8 mouse cellular contexts compared by ENCODE assay signal in the genomic region with DNA sequence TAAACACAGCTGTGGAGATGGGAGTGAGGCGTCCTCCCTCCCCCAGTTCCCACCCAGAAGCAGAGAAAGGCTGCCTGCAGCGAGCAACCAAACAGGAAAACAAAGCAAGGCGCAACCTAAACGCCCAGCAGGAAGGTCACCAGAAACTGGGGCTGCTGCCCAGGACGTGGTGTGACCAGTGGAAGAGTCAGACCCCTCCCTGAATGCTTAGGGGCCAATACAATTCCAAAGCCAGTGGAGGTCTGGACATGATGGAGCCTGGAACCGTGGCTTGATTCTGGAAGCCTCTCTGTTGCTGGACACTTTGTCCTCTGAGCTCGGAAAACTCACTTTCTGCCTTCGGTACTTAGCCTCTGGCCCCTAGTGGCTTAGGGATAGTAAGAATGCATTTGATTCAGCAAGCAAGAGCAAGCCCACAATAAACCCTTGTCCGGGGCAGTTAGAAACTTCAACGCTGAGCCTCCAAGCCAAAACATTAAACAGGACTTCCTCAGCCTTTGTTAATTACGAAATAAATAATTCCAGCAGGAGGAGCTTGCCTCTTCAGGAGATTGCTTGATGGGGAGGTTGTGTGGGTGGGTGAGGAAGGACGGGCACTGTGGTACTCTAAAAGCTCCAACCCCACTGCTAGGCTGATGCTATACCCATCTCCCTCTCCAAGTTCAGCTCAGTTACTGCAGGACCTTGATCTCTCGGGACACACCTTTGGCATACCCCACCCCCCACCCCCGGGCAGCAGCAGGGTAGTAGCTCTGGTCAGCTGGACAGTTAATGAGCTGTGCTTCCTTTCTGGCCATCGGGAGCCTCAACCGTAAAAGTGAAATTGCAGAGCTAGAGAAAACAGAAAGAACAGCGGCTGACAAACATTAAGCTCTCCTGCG. TPM values are rescaled to one million over a fixed set of nuclear protein-coding genes. Genes with fewer than 3 reads are reported as not detected.
A peak's percentile ranks its signal among the peaks of the same experiment; 100 is the strongest.
DNase-seq lines count a peak whose midpoint lies in the region; ATAC-seq lines count a peak whose summit lies in the region.

No protein-coding gene starts in this region.

- peak overlapping the region; percentile 38; the same call in 1 of the 2 replicates for H3K27ac ChIP-seq in forebrain, embryonic 11.5 days (ENCODE audit: low read depth, low read length)

- WGBS in forebrain, embryonic 11.5 days: 13% methylated on average over 18 of the region's 18 CpGs

- H3K27me3 ChIP-seq in forebrain, embryonic 11.5 days (ENCODE audit: control insufficient read depth, insufficient read depth, low read length): no peaks in the 10 kb centered on the region

- peak; percentile 36 for DNase-seq in right cerebral cortex, postnatal 25 days
- no peak for DNase-seq in right cerebral cortex, postnatal 4 days
- no peak for DNase-seq in forebrain, embryonic 11.5 days (ENCODE audit: low spot score)
- peak; percentile 77 to 84 for DNase-seq in heart, postnatal 14 days
- peak; percentile 75 to 86 for DNase-seq in kidney, postnatal 36 days
- DNase-seq in yolk sac, embryonic 10.5 days (ENCODE audit: low spot score): peak; percentile 62

- no peak overlapping the region for H3K4me3 ChIP-seq in forebrain, embryonic 11.5 days (ENCODE audit: low read depth, low read length)

- ATAC-seq in forebrain, embryonic 11.5 days (replicated peaks; ENCODE audit: low FRiP score): no peak
- peak; percentile 27; the same call in 1 of the 2 replicates for ATAC-seq in megakaryocyte, adult 5-6 weeks (ENCODE audit: poor library complexity, severe bottlenecking)
- no peak for ATAC-seq in megakaryocyte-erythroid progenitor cell, adult 5-6 weeks (replicated peaks; ENCODE audit: low FRiP score, low TSS enrichment, poor library complexity, severe bottlenecking)

- no peaks in the 10 kb centered on the region for H3K9me3 ChIP-seq in forebrain, embryonic 11.5 days (ENCODE audit: control insufficient read depth, low read length)

- H3K4me2 ChIP-seq in forebrain, embryonic 11.5 days (ENCODE audit: low read depth, low read length, severe bottlenecking): no peak overlapping the region

- H3K36me3 ChIP-seq in forebrain, embryonic 11.5 days (ENCODE audit: control insufficient read depth, insufficient read depth, low read length): no peaks in the 10 kb centered on the region

- H3K4me1 ChIP-seq in forebrain, embryonic 11.5 days (replicated peaks; ENCODE audit: control insufficient read depth, insufficient read depth, low read length): 0 out of 2 replicates have a peak, but pooled peaks cover 2% of the 10 kb centered on the region

- 0 out of 2 replicates have a peak overlapping the region, but pooled peaks have one; percentile 6 for H3K9ac ChIP-seq in forebrain, embryonic 11.5 days (ENCODE audit: low read length)

- intact Hi-C loops in heart, postnatal 14 days (cut with DNase I): loop anchor here (1.0 kb wide), 1 partner anchor 15 kb away; a partner anchor contains a TSS

RNA-seq across cellular contexts. Expression of a gene that starts 5.0 kb away (rescaled TPM):
- 10.5 and 12.8 TPM in 2 replicates for polyA plus RNA-seq in forebrain, embryonic 11.5 days (2014; fragmentation: Nextera tagmentation; extraction: Ambion mirVana)
- total RNA-seq in heart, postnatal 14 days (2021): 10 to 100 TPM; 24.0 to 27.5 TPM
- 20.0 and 20.8 TPM in 2 replicates for total RNA-seq in megakaryocyte, adult 5-6 weeks (2015)
- 20.0 and 20.1 TPM in 2 replicates for total RNA-seq in megakaryocyte, adult 5-6 weeks (2017)
- 18.2 and 20.6 TPM in 2 replicates for total RNA-seq in megakaryocyte-erythroid progenitor cell, adult 5-6 weeks (2014; fragmentation: Nextera tagmentation)
- 13.8 and 20.3 TPM in 2 replicates for total RNA-seq in megakaryocyte-erythroid progenitor cell, adult 5-6 weeks (2017)

RNA-seq across cellular contexts. Expression of a gene that starts 14.6 kb away (rescaled TPM):
- 59.4 and 64.3 TPM in 2 replicates for polyA plus RNA-seq in forebrain, embryonic 11.5 days (2014; fragmentation: Nextera tagmentation; extraction: Ambion mirVana)
- total RNA-seq in heart, postnatal 14 days (2021): 100 to 1,000 TPM; 149 to 167 TPM
- not detected in 2 replicates for total RNA-seq in megakaryocyte, adult 5-6 weeks (2015)
- total RNA-seq in megakaryocyte, adult 5-6 weeks (2017): not detected in 2 replicates
- total RNA-seq in megakaryocyte-erythroid progenitor cell, adult 5-6 weeks (2014; fragmentation: Nextera tagmentation): not detected in 2 replicates
- not detected in 2 replicates for total RNA-seq in megakaryocyte-erythroid progenitor cell, adult 5-6 weeks (2017)

RNA-seq across cellular contexts. Expression of a gene that starts 22.3 kb away (rescaled TPM):
- 119 TPM in 2 replicates for polyA plus RNA-seq in forebrain, embryonic 11.5 days (2014; fragmentation: Nextera tagmentation; extraction: Ambion mirVana)
- total RNA-seq in heart, postnatal 14 days (2021): 10 to 100 TPM; 76.4 to 81.0 TPM
- total RNA-seq in megakaryocyte, adult 5-6 weeks (2015): 169 and 184 TPM in 2 replicates
- total RNA-seq in megakaryocyte, adult 5-6 weeks (2017): 54.6 and 55.7 TPM in 2 replicates
- 112 and 137 TPM in 2 replicates for total RNA-seq in megakaryocyte-erythroid progenitor cell, adult 5-6 weeks (2014; fragmentation: Nextera tagmentation)
- total RNA-seq in megakaryocyte-erythroid progenitor cell, adult 5-6 weeks (2017): 44.7 and 71.5 TPM in 2 replicates

RNA-seq across cellular contexts. Expression of a gene that starts 29.1 kb away (rescaled TPM):
- 5.3 and 7.6 TPM in 2 replicates for polyA plus RNA-seq in forebrain, embryonic 11.5 days (2014; fragmentation: Nextera tagmentation; extraction: Ambion mirVana)
- total RNA-seq in heart, postnatal 14 days (2021): 10 to 100 TPM in 1 of 2 experiments, 1 to 10 TPM in 1; 7.0 to 11.7 TPM
- 0.27 TPM in 1 of 2 replicates, not detected in the other for total RNA-seq in megakaryocyte, adult 5-6 weeks (2015)
- 0.15 TPM in 1 of 2 replicates, not detected in the other for total RNA-seq in megakaryocyte, adult 5-6 weeks (2017)
- total RNA-seq in megakaryocyte-erythroid progenitor cell, adult 5-6 weeks (2014; fragmentation: Nextera tagmentation): 0.25 and 1.4 TPM in 2 replicates
- total RNA-seq in megakaryocyte-erythroid progenitor cell, adult 5-6 weeks (2017): 0.05 and 0.30 TPM in 2 replicates

RNA-seq across cellular contexts. Expression of a gene that starts 47.6 kb away (rescaled TPM):
- 1.3 and 2.0 TPM in 2 replicates for polyA plus RNA-seq in forebrain, embryonic 11.5 days (2014; fragmentation: Nextera tagmentation; extraction: Ambion mirVana)
- total RNA-seq in heart, postnatal 14 days (2021): under 1 TPM; 0.24 to 0.39 TPM
- total RNA-seq in megakaryocyte, adult 5-6 weeks (2015): 1.2 and 1.6 TPM in 2 replicates
- 1.7 TPM in 2 replicates for total RNA-seq in megakaryocyte, adult 5-6 weeks (2017)
- total RNA-seq in megakaryocyte-erythroid progenitor cell, adult 5-6 weeks (2014; fragmentation: Nextera tagmentation): 2.3 and 3.7 TPM in 2 replicates
- total RNA-seq in megakaryocyte-erythroid progenitor cell, adult 5-6 weeks (2017): 2.1 and 4.2 TPM in 2 replicates

Comparison
In these comparisons a context has a peak if more than half of its experiments do, and no peak if none do; other contexts are left out.
1. DNase-seq: peak in right cerebral cortex, postnatal 25 days (single experiment), heart, postnatal 14 days (2 of 2), kidney, postnatal 36 days (2 of 2) and yolk sac, embryonic 10.5 days (single experiment); none in right cerebral cortex, postnatal 4 days (single experiment) and forebrain, embryonic 11.5 days (single experiment).
2. RNA of a gene that starts 14.6 kb away (total RNA-seq): 149 to 167 TPM in heart, postnatal 14 days; not detected in megakaryocyte, adult 5-6 weeks and not detected in megakaryocyte-erythroid progenitor cell, adult 5-6 weeks; every median in the first group is over 100 times any median in the second.